Mouse (Mus musculus): ENCODE data around the gene Gm29133. TPM values are rescaled to one million over a fixed set of nuclear protein-coding genes. Genes with fewer than 3 reads are reported as not detected.

The Gm29133 gene
- not detected in 2 replicates for polyA plus RNA-seq (2015; fragmentation: Nextera tagmentation; extraction: Ambion mirVana)

GRCm38 (mm10) chr3:75747897-75748296 is at the start of gene Gm29133:
Gene Gm29133, plus strand, starts transcription at chr3:75748197.
- no peak within 1 kb of the TSS for H3K27ac ChIP-seq
- WGBS: 60% methylated on average over 5 of the region's 5 CpGs
- H3K9me3 ChIP-seq: no peaks in the 10 kb centered on the region
- no peak within 1 kb of the TSS for H3K4me2 ChIP-seq (replicated peaks)
- no peaks in the 10 kb centered on the region for H3K36me3 ChIP-seq
- no peak within 1 kb of the TSS for H3K9ac ChIP-seq
- no peaks in the 10 kb centered on the region for H3K27me3 ChIP-seq (replicated peaks)
- no peak for ATAC-seq
- no peaks in the 10 kb centered on the region for H3K4me1 ChIP-seq (replicated peaks)
- no peak within 1 kb of the TSS for H3K4me3 ChIP-seq (replicated peaks)

GRCm38 (mm10) chr3:75699088-75699487 is 48.9 kb upstream of the Gm29133 start:
- WGBS: 87% methylated on average over 3 of the region's 3 CpGs
- H3K27ac ChIP-seq: no peak overlapping the region
- H3K27me3 ChIP-seq (replicated peaks): no peaks in the 10 kb centered on the region
- no peak for ATAC-seq
- no peaks in the 10 kb centered on the region for H3K36me3 ChIP-seq
- no peak overlapping the region for H3K4me3 ChIP-seq (replicated peaks)
- H3K9me3 ChIP-seq: no peaks in the 10 kb centered on the region
- no peak overlapping the region for H3K4me2 ChIP-seq (replicated peaks)
- no peak overlapping the region for H3K9ac ChIP-seq
- H3K4me1 ChIP-seq (replicated peaks): no peaks in the 10 kb centered on the region

- WGBS: 77% methylated on average over 3 of the region's 3 CpGs
- no peak for ATAC-seq
- no peaks in the 10 kb centered on the region for H3K4me1 ChIP-seq (replicated peaks)
These were observed 46.7 kb upstream of the Gm29133 start for GRCm38 (mm10) chr3:75701336-75701735.

GRCm38 (mm10) chr3:75706536-75706935 is 41.5 kb upstream of the Gm29133 start:
- Histone ChIP-seq H3K4me2 (replicated peaks) (no peak overlapping the region), H3K4me1 (replicated peaks) (no peaks in the 10 kb centered on the region), H3K4me3 (replicated peaks) (no peak overlapping the region), H3K27me3 (replicated peaks) (no peaks in the 10 kb centered on the region), H3K36me3 (no peaks in the 10 kb centered on the region), H3K9me3 (no peaks in the 10 kb centered on the region), H3K9ac (no peak overlapping the region), H3K27ac (no peak overlapping the region)
- no peak for ATAC-seq
- 70% methylated on average over 3 of the region's 3 CpGs for WGBS

More at GRCm38 (mm10) chr3:75701336-75701735, 46.7 kb upstream of the Gm29133 start:
- Histone ChIP-seq H3K27ac (no peak overlapping the region), H3K4me2 (replicated peaks) (no peak overlapping the region), H3K27me3 (replicated peaks) (no peaks in the 10 kb centered on the region), H3K9me3 (no peaks in the 10 kb centered on the region), H3K36me3 (no peaks in the 10 kb centered on the region), H3K4me3 (replicated peaks) (no peak overlapping the region), H3K9ac (no peak overlapping the region)

- Histone ChIP-seq H3K4me1 (replicated peaks) (no peaks in the 10 kb centered on the region), H3K9me3 (no peaks in the 10 kb centered on the region), H3K4me2 (replicated peaks) (no peak overlapping the region), H3K4me3 (replicated peaks) (no peak overlapping the region), H3K36me3 (no peaks in the 10 kb centered on the region), H3K9ac (no peak overlapping the region), H3K27ac (no peak overlapping the region), H3K27me3 (replicated peaks) (no peaks in the 10 kb centered on the region)
- no peak for ATAC-seq
- WGBS: 73% methylated on average over 3 of the region's 3 CpGs
These were observed 34.2 kb upstream of the Gm29133 start for GRCm38 (mm10) chr3:75713678-75714295.

- WGBS: 30% methylated on average over 2 of the region's 2 CpGs
- no peak overlapping the region for H3K4me2 ChIP-seq (replicated peaks)
- no peaks in the 10 kb centered on the region for H3K9me3 ChIP-seq
- H3K4me1 ChIP-seq (replicated peaks): no peaks in the 10 kb centered on the region
- no peak overlapping the region for H3K27ac ChIP-seq
- no peaks in the 10 kb centered on the region for H3K27me3 ChIP-seq (replicated peaks)
- ATAC-seq: no peak
- no peak overlapping the region for H3K4me3 ChIP-seq (replicated peaks)
- H3K36me3 ChIP-seq: no peaks in the 10 kb centered on the region
- H3K9ac ChIP-seq: no peak overlapping the region
These were observed 27.3 kb upstream of the Gm29133 start for GRCm38 (mm10) chr3:75720663-75721062.

GRCm38 (mm10) chr3:75730982-75731600 is 16.9 kb upstream of the Gm29133 start:
- H3K4me1 ChIP-seq (replicated peaks): no peaks in the 10 kb centered on the region
- no peak overlapping the region for H3K4me3 ChIP-seq (replicated peaks)
- 80% methylated on average over 3 of the region's 3 CpGs for WGBS
- no peaks in the 10 kb centered on the region for H3K36me3 ChIP-seq
- H3K4me2 ChIP-seq (replicated peaks): no peak overlapping the region
- no peaks in the 10 kb centered on the region for H3K9me3 ChIP-seq
- H3K27me3 ChIP-seq (replicated peaks): no peaks in the 10 kb centered on the region
- H3K27ac ChIP-seq: no peak overlapping the region
- H3K9ac ChIP-seq: no peak overlapping the region
- no peak for ATAC-seq

- WGBS: 70% methylated on average over 4 of the region's 4 CpGs
- H3K27me3 ChIP-seq (replicated peaks): no peaks in the 10 kb centered on the region
- no peak overlapping the region for H3K27ac ChIP-seq
- H3K4me3 ChIP-seq (replicated peaks): no peak overlapping the region
- no peak overlapping the region for H3K4me2 ChIP-seq (replicated peaks)
- no peaks in the 10 kb centered on the region for H3K4me1 ChIP-seq (replicated peaks)
- H3K36me3 ChIP-seq: no peaks in the 10 kb centered on the region
- no peak overlapping the region for H3K9ac ChIP-seq
- no peaks in the 10 kb centered on the region for H3K9me3 ChIP-seq
- ATAC-seq: no peak
These were observed 4.1 kb upstream of the Gm29133 start for GRCm38 (mm10) chr3:75743664-75744437.

GRCm38 (mm10) chr3:75745343-75745742 is 2.7 kb upstream of the Gm29133 start:
- no peaks in the 10 kb centered on the region for H3K4me1 ChIP-seq (replicated peaks)
- no peak overlapping the region for H3K4me3 ChIP-seq (replicated peaks)
- H3K9ac ChIP-seq: no peak overlapping the region
- ATAC-seq: no peak
- no peak overlapping the region for H3K4me2 ChIP-seq (replicated peaks)
- H3K27me3 ChIP-seq (replicated peaks): no peaks in the 10 kb centered on the region
- no peaks in the 10 kb centered on the region for H3K9me3 ChIP-seq
- H3K36me3 ChIP-seq: no peaks in the 10 kb centered on the region
- WGBS: 53% methylated on average over 2 of the region's 2 CpGs
- H3K27ac ChIP-seq: no peak overlapping the region

GRCm38 (mm10) chr3:75763351-75763750 is 15.4 kb downstream of the Gm29133 start:
- 50% methylated on average over 2 of the region's 2 CpGs for whole genome bisulfite sequencing
- ATAC-seq: no peak
- H3K36me3 ChIP-seq: no peaks in the 10 kb centered on the region
- no peaks in the 10 kb centered on the region for H3K27me3 ChIP-seq (replicated peaks)
- H3K4me3 ChIP-seq (replicated peaks): no peak overlapping the region
- H3K9me3 ChIP-seq: no peaks in the 10 kb centered on the region
- H3K4me1 ChIP-seq (replicated peaks): no peaks in the 10 kb centered on the region
- no peak overlapping the region for H3K9ac ChIP-seq
- no peak overlapping the region for H3K27ac ChIP-seq
- H3K4me2 ChIP-seq (replicated peaks): no peak overlapping the region

GRCm38 (mm10) chr3:75774253-75774652 is 26.3 kb downstream of the Gm29133 start:
- WGBS: 68% methylated on average over 2 of the region's 2 CpGs

GRCm38 (mm10) chr3:75808001-75808400 is 60.0 kb downstream of the Gm29133 start:
- Histone ChIP-seq H3K4me1 (replicated peaks) (no peaks in the 10 kb centered on the region), H3K27ac (no peak overlapping the region), H3K36me3 (no peaks in the 10 kb centered on the region), H3K9ac (no peak overlapping the region), H3K4me3 (replicated peaks) (no peak overlapping the region), H3K4me2 (replicated peaks) (no peak overlapping the region), H3K9me3 (no peaks in the 10 kb centered on the region), H3K27me3 (replicated peaks) (no peaks in the 10 kb centered on the region)
- ATAC-seq: no peak

More at GRCm38 (mm10) chr3:75774253-75774652, 26.3 kb downstream of the Gm29133 start:
- H3K9me3 ChIP-seq: no peaks in the 10 kb centered on the region
- no peak overlapping the region for H3K27ac ChIP-seq
- no peak for ATAC-seq
- H3K4me3 ChIP-seq (replicated peaks): no peak overlapping the region
- H3K4me1 ChIP-seq (replicated peaks): no peaks in the 10 kb centered on the region
- H3K9ac ChIP-seq: no peak overlapping the region
- no peaks in the 10 kb centered on the region for H3K27me3 ChIP-seq (replicated peaks)
- H3K4me2 ChIP-seq (replicated peaks): no peak overlapping the region
- H3K36me3 ChIP-seq: no peaks in the 10 kb centered on the region

All from intestine, embryonic 15.5 days (tissue).